Mouse (Mus musculus) myocyte (in vitro differentiated cells): Measurements from ENCODE around the gene Olfr97.

ENCODE experiments used
- E2F4 ChIP-seq: IDR thresholded peaks from one replicate; pipeline ENCODE4 v1.6.1; 2011; ENCODE audit warnings: mild to moderate bottlenecking, control low read depth, moderate library complexity; ENCODE audit not compliant: insufficient read depth
- MYOD1 ChIP-seq, 3 experiments: IDR thresholded peaks; one replicate each; pipeline ENCODE4 v1.6.1; 2011; ENCODE audit warnings: control low read depth in 2 of 3, low read depth in 2 of 3, mild to moderate bottlenecking in 2 of 3, moderate library complexity in 1 of 3; ENCODE audit not compliant: insufficient read length in 2 of 3, control insufficient read depth in 1 of 3
- POLR2A ChIP-seq: IDR thresholded peaks from one replicate; pipeline ENCODE4 v1.6.1; 2011; ENCODE audit warnings: low read depth, mild to moderate bottlenecking, control low read depth, moderate library complexity; ENCODE audit not compliant: insufficient read length
- POLR2AphosphoS2 ChIP-seq: IDR thresholded peaks from one replicate; pipeline ENCODE4 v1.6.1; 2011; ENCODE audit warnings: low read depth, control low read depth; ENCODE audit not compliant: insufficient read length
- REST ChIP-seq: IDR thresholded peaks from one replicate; pipeline ENCODE4 v1.6.1; 2011; ENCODE audit warnings: mild to moderate bottlenecking, control low read depth, moderate library complexity; ENCODE audit not compliant: insufficient read depth, insufficient read length
- SRF ChIP-seq: IDR thresholded peaks from one replicate; pipeline ENCODE4 v1.6.1; 2011; ENCODE audit warnings: low read depth; ENCODE audit not compliant: control insufficient read depth, insufficient read length
- TCF12 ChIP-seq: IDR thresholded peaks from one replicate; pipeline ENCODE4 v1.6.1; 2011; ENCODE audit warnings: mild to moderate bottlenecking, control low read depth; ENCODE audit not compliant: poor library complexity, insufficient read depth, severe bottlenecking
- USF1 ChIP-seq: IDR thresholded peaks from one replicate; pipeline ENCODE4 v1.6.1; 2011; ENCODE audit warnings: low read depth, mild to moderate bottlenecking, control low read depth, moderate library complexity

GRCm38 (mm10) chr17:37203917-37204236 lies 33.3 kb downstream of the Olfr97 start:
- TF ChIP-seq POLR2A (no peak), TCF12 (no peak), POLR2AphosphoS2 (no peak), MYOD1 (IDR thresholded peaks at IDR 0.05; ENCODE audit: control insufficient read depth in 1 of 3, insufficient read length in 2 of 3, low read depth in 2 of 3) (no peak), E2F4 (no peak), USF1 (no peak), REST (no peak), SRF (no peak)
